Comparison of ENCODE assay signal across 20 mouse cellular contexts in the genomic region with DNA sequence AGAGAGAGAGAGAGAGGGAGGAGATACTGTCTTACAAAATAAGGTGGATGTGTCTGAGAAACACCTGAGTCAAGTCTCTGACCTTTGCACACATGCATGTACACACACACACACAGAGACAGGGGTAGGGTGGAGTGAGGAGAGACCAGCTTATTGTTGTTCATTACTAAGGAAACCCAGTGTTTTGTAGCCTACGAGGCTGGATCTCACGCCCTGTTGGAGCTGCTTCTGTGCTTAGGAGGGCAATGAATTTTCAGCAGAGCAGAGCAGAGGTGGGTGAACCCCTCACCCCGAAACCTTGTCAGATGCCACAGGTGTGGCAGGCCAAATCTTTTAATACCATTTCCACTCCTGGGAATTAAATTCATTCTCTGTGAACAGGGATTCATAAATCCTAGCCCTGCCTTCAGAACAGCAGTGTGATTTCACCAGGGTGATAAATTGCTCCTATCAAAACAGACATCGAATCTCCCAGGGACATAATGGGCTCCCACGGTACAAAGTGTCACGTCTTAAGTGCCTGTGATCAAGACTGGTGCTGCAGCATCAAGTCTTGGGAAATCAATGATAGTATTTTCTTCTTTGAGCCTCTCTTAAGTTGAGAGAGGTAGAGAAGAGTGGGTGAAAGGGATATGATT.
DNase-seq lines count a peak whose midpoint lies in the region; ATAC-seq and TF ChIP-seq lines count a peak whose summit lies in the region.
"Had no signal": no experiment of that assay in that cellular context is flagged by ENCODE, and none has a peak within 500 bp of the region (broad histone marks: within the 10 kb centered on the region; RNA-seq: fewer than 3 reads in every experiment).

No protein-coding gene starts in this region.

- 0 out of 2 replicates have a peak overlapping the region, but pooled peaks have one; percentile 30 for H3K27ac ChIP-seq in heart, embryonic 10.5 days
- peak overlapping the region; percentile 25; the same call in 1 of the 2 replicates for H3K27ac ChIP-seq in kidney, postnatal 0 days
- H3K27ac ChIP-seq in intestine, embryonic 16.5 days (ENCODE audit: low read length): no peak overlapping the region
- H3K27ac ChIP-seq: forebrain, embryonic 13.5 days; hindbrain, embryonic 13.5 days; layer of hippocampus, adult 2 months had no signal

- no peak for TF ChIP-seq CTCF in kidney, postnatal 0 days (IDR thresholded peaks at IDR 0.05; ENCODE audit: low read depth)
- TF ChIP-seq CTCF in brain, embryonic 14.5 days (IDR thresholded peaks at IDR 0.05; ENCODE audit: borderline replicate concordance, extremely low read depth, insufficient read depth, insufficient read length): no peak

- TF ChIP-seq POLR2A in brain, embryonic 14.5 days (IDR thresholded peaks at IDR 0.05; ENCODE audit: borderline replicate concordance, extremely low read depth, insufficient read depth, insufficient read length, poor library complexity, severe bottlenecking): no peak

- 56% methylated on average over 6 of the region's 6 CpGs for WGBS in heart, embryonic 10.5 days
- WGBS in kidney, postnatal 0 days: 9% methylated on average over 6 of the region's 6 CpGs
- WGBS in intestine, embryonic 16.5 days: 32% methylated on average over 6 of the region's 6 CpGs

- H3K9ac ChIP-seq in kidney, postnatal 0 days (ENCODE audit: low read depth, low read length): no peak overlapping the region
- H3K9ac ChIP-seq in intestine, embryonic 16.5 days (ENCODE audit: low read depth, low read length): no peak overlapping the region
- H3K9ac ChIP-seq: forebrain, embryonic 13.5 days; hindbrain, embryonic 13.5 days had no signal

- ATAC-seq in kidney, postnatal 0 days (replicated peaks; ENCODE audit: low FRiP score, low read depth): no peak
- ATAC-seq in intestine, embryonic 16.5 days: peak; percentile 77
- ATAC-seq: forebrain, embryonic 13.5 days; midbrain, embryonic 16.5 days had no signal

- no peak overlapping the region for H3K4me2 ChIP-seq in kidney, postnatal 0 days (ENCODE audit: low read length)
- H3K4me2 ChIP-seq in intestine, embryonic 16.5 days (ENCODE audit: low read depth, low read length): no peak overlapping the region
- H3K4me2 ChIP-seq: forebrain, embryonic 13.5 days; hindbrain, embryonic 13.5 days had no signal

- H3K36me3 ChIP-seq in heart, embryonic 10.5 days: no peaks in the 10 kb centered on the region
- H3K36me3 ChIP-seq in kidney, postnatal 0 days (ENCODE audit: insufficient read depth, low read length): no peaks in the 10 kb centered on the region
- H3K36me3 ChIP-seq in intestine, embryonic 16.5 days (ENCODE audit: control insufficient read depth, insufficient read depth, low read length): no peaks in the 10 kb centered on the region
- H3K36me3 ChIP-seq: hindbrain, embryonic 13.5 days had no signal

- no peak for DNase-seq in heart, embryonic 10.5 days (ENCODE audit: low spot score)
- no peak for DNase-seq in heart, postnatal 4 days
- peak; percentile 60 for DNase-seq in kidney, postnatal 0 days (ENCODE audit: low spot score)
- no peak for DNase-seq in kidney, postnatal 14 days
- peak; percentile 55 for DNase-seq in brain, embryonic 14.5 days (ENCODE audit: low read depth)
- no peak for DNase-seq in retina, embryonic 14.5 days (ENCODE audit: low spot score)
- DNase-seq in ovary, postnatal 14 days (ENCODE audit: low spot score): no peak
- DNase-seq: adrenal gland, adult 8-10 months; cerebellum, adult 9-11 months; gastrocnemius, postnatal 14 days; kidney, adult 2 months; liver; lung, adult 18-20 months; right cerebral cortex, postnatal 25 days; thymus, postnatal 25 days had no signal

- H3K4me1 ChIP-seq in heart, embryonic 10.5 days: peaks cover 48% of the 10 kb centered on the region
- H3K4me1 ChIP-seq in kidney, postnatal 0 days (replicated peaks; ENCODE audit: insufficient read depth, low read length): peaks cover 11% of the 10 kb centered on the region; the same call in 1 of the 2 replicates
- peaks cover 6% of the 10 kb centered on the region; the same call in 1 of the 2 replicates for H3K4me1 ChIP-seq in intestine, embryonic 16.5 days (ENCODE audit: control insufficient read depth, insufficient read depth, low read length)

- no peaks in the 10 kb centered on the region for H3K9me3 ChIP-seq in heart, embryonic 10.5 days
- H3K9me3 ChIP-seq in kidney, postnatal 0 days (replicated peaks; ENCODE audit: low read length): no peaks in the 10 kb centered on the region
- H3K9me3 ChIP-seq in intestine, embryonic 16.5 days (ENCODE audit: control insufficient read depth, low read length): no peaks in the 10 kb centered on the region
- H3K9me3 ChIP-seq: forebrain, embryonic 13.5 days; hindbrain, embryonic 13.5 days had no signal

- peaks cover 4% of the 10 kb centered on the region; the same call in 1 of the 2 replicates for H3K27me3 ChIP-seq in heart, embryonic 10.5 days (ENCODE audit: insufficient read depth, poor library complexity, severe bottlenecking)
- H3K27me3 ChIP-seq in kidney, postnatal 0 days (ENCODE audit: insufficient read depth, low read length): no peaks in the 10 kb centered on the region
- no peaks in the 10 kb centered on the region for H3K27me3 ChIP-seq in intestine, embryonic 16.5 days (replicated peaks; ENCODE audit: control insufficient read depth, insufficient read depth, low read length)
- H3K27me3 ChIP-seq: forebrain, embryonic 13.5 days; hindbrain, embryonic 13.5 days had no signal

- no peak overlapping the region for H3K4me3 ChIP-seq in heart, embryonic 10.5 days
- no peak overlapping the region for H3K4me3 ChIP-seq in kidney, postnatal 0 days (replicated peaks; ENCODE audit: low read depth, low read length)
- H3K4me3 ChIP-seq in intestine, embryonic 16.5 days (ENCODE audit: low read length): no peak overlapping the region
- H3K4me3 ChIP-seq: forebrain, embryonic 13.5 days; hindbrain, embryonic 13.5 days; layer of hippocampus, adult 2 months had no signal

Comparison
In these comparisons a context has a peak if more than half of its experiments do, and no peak if none do; other contexts are left out.
1. DNase-seq: peak in kidney, postnatal 0 days (single experiment) and brain, embryonic 14.5 days (single experiment); none in heart, embryonic 10.5 days (single experiment), heart, postnatal 4 days (single experiment), kidney, postnatal 14 days (single experiment), retina, embryonic 14.5 days (single experiment) and ovary, postnatal 14 days (single experiment).